Mouse (Mus musculus) hindbrain, embryonic 16.5 days (tissue): Measurements from ENCODE around the gene Hspa1a. TPM values are rescaled to one million over a fixed set of nuclear protein-coding genes. Genes with fewer than 3 reads are reported as not detected.
"Not testable (repeated sequence)": the region's sequence is repeated elsewhere in the genome, so short reads cannot be mapped to it uniquely, and the experiment has no call there.

Experiments used
- ATAC-seq: fragments of 200-750 bp; cut with Nextera tagmentation; 2 replicates; pipeline ENCODE4 v1.8.0; 2017; ENCODE audit warnings: moderate TSS enrichment, moderate library complexity
- H3K27ac ChIP-seq: fragments of 300-500 bp; sonication (generic); 2 replicates; pipeline ENCODE4 v1.5.1; 2014; ENCODE audit warnings: low read depth, mild to moderate bottlenecking, control low read depth, low read length, moderate library complexity
- H3K27me3 ChIP-seq: fragments of 300-500 bp; sonication (generic); replicated peaks from 2 replicates; pipeline ENCODE4 v1.6.1; 2014; ENCODE audit warnings: low read length; ENCODE audit not compliant: control insufficient read depth, insufficient read depth
- H3K36me3 ChIP-seq: fragments of 300-500 bp; sonication (generic); 2 replicates; pipeline ENCODE4 v1.6.1; 2014; ENCODE audit warnings: mild to moderate bottlenecking, low read length, moderate library complexity, mixed read lengths; ENCODE audit not compliant: control insufficient read depth, insufficient read depth
- H3K4me1 ChIP-seq: fragments of 300-500 bp; sonication (generic); 2 replicates; pipeline ENCODE4 v1.6.1; 2014; ENCODE audit warnings: low read depth, low read length; ENCODE audit not compliant: control insufficient read depth, insufficient read depth
- H3K4me2 ChIP-seq: fragments of 300-500 bp; sonication (generic); 2 replicates; pipeline ENCODE4 v1.6.1; 2014; ENCODE audit warnings: mild to moderate bottlenecking, low read length, control low read depth, moderate library complexity
- H3K4me3 ChIP-seq: fragments of 300-500 bp; sonication (generic); 2 replicates; pipeline ENCODE4 v1.5.1; 2014; ENCODE audit warnings: mild to moderate bottlenecking, low read length, control low read depth, moderate library complexity
- H3K9ac ChIP-seq: fragments of 300-500 bp; sonication (generic); 2 replicates; pipeline ENCODE4 v1.6.1; 2014; ENCODE audit warnings: low read depth, mild to moderate bottlenecking, control low read depth, low read length, moderate library complexity
- H3K9me3 ChIP-seq: fragments of 300-500 bp; sonication (generic); 2 replicates; pipeline ENCODE4 v1.6.1; 2014; ENCODE audit warnings: mild to moderate bottlenecking, low read length, moderate library complexity; ENCODE audit not compliant: control insufficient read depth
- WGBS: fragments of 180-500 bp; shearing (Covaris S2); extraction: QIAGEN DNeasy Blood & Tissue Kit; methylation state at CpG from one replicate; pipeline ENCODE4 v1.1.7; 2014; 5-methylcytosine and 5-hydroxymethylcytosine counted together
- polyA plus RNA-seq: library from polyadenylated mRNA; unstranded; fragments of >200 nt; fragmentation: Nextera tagmentation; extraction: Ambion mirVana; gene quantifications from 2 replicates; pipeline ENCODE4 v1.2.1, GENCODE M21; 2015

The Hspa1a gene
- polyA plus RNA-seq, 1 experiment from 2014 or later, result 18.1 TPM

- Histone ChIP-seq H3K4me1 (peaks cover 5% of the 10 kb centered on the region), H3K4me2 (no peak overlapping the region), H3K27me3 (no peaks in the 10 kb centered on the region), H3K36me3 (no peaks in the 10 kb centered on the region), H3K4me3 (no peak overlapping the region), H3K9ac (no peak overlapping the region), H3K9me3 (no peaks in the 10 kb centered on the region), H3K27ac (no peak overlapping the region)
- WGBS, result 90% methylated on average over 12 of the region's 14 CpGs
- no peak for ATAC-seq
These were observed 24.6 kb upstream of the Hspa1a start for GRCm38 (mm10) chr17:34996411-34997141.

- 95% methylated on average over 4 of the region's 4 CpGs for WGBS
- H3K9me3 ChIP-seq, H3K36me3 ChIP-seq, ATAC-seq, H3K4me2 ChIP-seq, H3K27me3 ChIP-seq, H3K9ac ChIP-seq, H3K4me1 ChIP-seq, H3K27ac ChIP-seq, H3K4me3 ChIP-seq: not testable (repeated sequence)
These were observed 24.0 kb upstream of the Hspa1a start for GRCm38 (mm10) chr17:34995927-34996326.

GRCm38 (mm10) chr17:34995192-34995591, 23.2 kb upstream of the Hspa1a start:
- WGBS, result 90% methylated on average over 4 of the region's 4 CpGs
- not testable (repeated sequence) for H3K27ac ChIP-seq, H3K4me1 ChIP-seq, H3K9ac ChIP-seq, H3K4me2 ChIP-seq, H3K27me3 ChIP-seq, H3K36me3 ChIP-seq, H3K4me3 ChIP-seq, H3K9me3 ChIP-seq, ATAC-seq

GRCm38 (mm10) chr17:34994751-34995150, 22.8 kb upstream of the Hspa1a start:
- H3K9me3 ChIP-seq, result no peaks in the 10 kb centered on the region
- no peak overlapping the region for H3K9ac ChIP-seq
- no peak overlapping the region for H3K27ac ChIP-seq
- no peak for ATAC-seq
- no peak overlapping the region for H3K4me2 ChIP-seq
- H3K4me1 ChIP-seq, result peaks cover 2% of the 10 kb centered on the region
- no peaks in the 10 kb centered on the region for H3K36me3 ChIP-seq
- no peak overlapping the region for H3K4me3 ChIP-seq
- H3K27me3 ChIP-seq, result no peaks in the 10 kb centered on the region

GRCm38 (mm10) chr17:34984218-34984617, 12.3 kb upstream of the Hspa1a start:
- Histone ChIP-seq H3K27me3 (no peaks in the 10 kb centered on the region), H3K4me1 (peaks cover 17% of the 10 kb centered on the region), H3K4me2 (no peak overlapping the region), H3K4me3 (no peak overlapping the region), H3K36me3 (peaks cover 5% of the 10 kb centered on the region; the same call in 1 of the 2 replicates), H3K9me3 (no peaks in the 10 kb centered on the region), H3K27ac (no peak overlapping the region), H3K9ac (no peak overlapping the region)
- 71% methylated on average over 2 of the region's 2 CpGs for WGBS
- no peak for ATAC-seq

GRCm38 (mm10) chr17:34982328-34982727, 10.4 kb upstream of the Hspa1a start:
- Histone ChIP-seq H3K9me3 (no peaks in the 10 kb centered on the region), H3K36me3 (peaks cover 5% of the 10 kb centered on the region; the same call in 1 of the 2 replicates), H3K27me3 (no peaks in the 10 kb centered on the region), H3K9ac (peak overlapping the region; percentile 93), H3K4me2 (peak overlapping the region; percentile 70), H3K27ac (peak overlapping the region; percentile 97), H3K4me3 (peak overlapping the region; percentile 76), H3K4me1 (peaks cover 17% of the 10 kb centered on the region)
- under 1% methylated on average over 15 of the region's 15 CpGs for WGBS
- ATAC-seq, result no peak; the same call in none of the 2 replicates

GRCm38 (mm10) chr17:34981690-34982180, 9.8 kb upstream of the Hspa1a start, which contains the start of gene Lsm2:
Gene Lsm2, plus strand, starts transcription at chr17:34981862.
- peaks cover 5% of the 10 kb centered on the region; the same call in 1 of the 2 replicates for H3K36me3 ChIP-seq
- H3K27me3 ChIP-seq, result no peaks in the 10 kb centered on the region
- peak; percentile 97 for ATAC-seq
- H3K9ac ChIP-seq, result peak within 1 kb of the TSS; percentile 93
- peaks cover 17% of the 10 kb centered on the region for H3K4me1 ChIP-seq
- H3K4me2 ChIP-seq, result peak within 1 kb of the TSS; percentile 70
- H3K27ac ChIP-seq, result peak within 1 kb of the TSS; percentile 97
- no peaks in the 10 kb centered on the region for H3K9me3 ChIP-seq
- H3K4me3 ChIP-seq, result peak within 1 kb of the TSS; percentile 76
- WGBS, result under 1% methylated on average over 56 of the region's 58 CpGs

- H3K36me3 ChIP-seq, result peaks cover 4% of the 10 kb centered on the region; the same call in 1 of the 2 replicates
- H3K4me3 ChIP-seq, result peak overlapping the region; percentile 76
- H3K27me3 ChIP-seq, result no peaks in the 10 kb centered on the region
- H3K9ac ChIP-seq, result peak overlapping the region; percentile 93
- ATAC-seq, result no peak
- WGBS, result 17% methylated on average over 2 of the region's 2 CpGs
- H3K9me3 ChIP-seq, result no peaks in the 10 kb centered on the region
- H3K27ac ChIP-seq, result no peak overlapping the region
- H3K4me1 ChIP-seq, result peaks cover 17% of the 10 kb centered on the region
- H3K4me2 ChIP-seq, result peak overlapping the region; percentile 70
These were observed 8.7 kb upstream of the Hspa1a start for GRCm38 (mm10) chr17:34980655-34981054.

- H3K27me3 ChIP-seq, result no peaks in the 10 kb centered on the region
- H3K4me1 ChIP-seq, result peaks cover 17% of the 10 kb centered on the region
- WGBS, result 88% methylated on average over 4 of the region's 4 CpGs
- H3K9me3 ChIP-seq, result no peaks in the 10 kb centered on the region
- H3K9ac ChIP-seq, result no peak overlapping the region
- no peak overlapping the region for H3K4me2 ChIP-seq
- ATAC-seq, result no peak
- no peak overlapping the region for H3K27ac ChIP-seq
- no peaks in the 10 kb centered on the region for H3K36me3 ChIP-seq
- no peak overlapping the region for H3K4me3 ChIP-seq
These were observed 7.7 kb upstream of the Hspa1a start for GRCm38 (mm10) chr17:34979631-34980030.
